Mouse (Mus musculus) frontal cortex, postnatal 25 days (tissue): ENCODE data around the gene Pcsk2.

Experiments used
- DNase-seq, 2 experiments: peaks; one replicate each; pipeline ENCODE4 v3.0.0; 2022; ENCODE audit warnings: low spot score in 2 of 2

Pcsk2 gene

GRCm38 (mm10) chr2:143732501-143732900 is 186.5 kb downstream of the Pcsk2 start:
- DNase-seq: no peak

- no peak for DNase-seq
Measured at GRCm38 (mm10) chr2:143735442-143735841, 189.5 kb downstream of the Pcsk2 start.

DNA sequence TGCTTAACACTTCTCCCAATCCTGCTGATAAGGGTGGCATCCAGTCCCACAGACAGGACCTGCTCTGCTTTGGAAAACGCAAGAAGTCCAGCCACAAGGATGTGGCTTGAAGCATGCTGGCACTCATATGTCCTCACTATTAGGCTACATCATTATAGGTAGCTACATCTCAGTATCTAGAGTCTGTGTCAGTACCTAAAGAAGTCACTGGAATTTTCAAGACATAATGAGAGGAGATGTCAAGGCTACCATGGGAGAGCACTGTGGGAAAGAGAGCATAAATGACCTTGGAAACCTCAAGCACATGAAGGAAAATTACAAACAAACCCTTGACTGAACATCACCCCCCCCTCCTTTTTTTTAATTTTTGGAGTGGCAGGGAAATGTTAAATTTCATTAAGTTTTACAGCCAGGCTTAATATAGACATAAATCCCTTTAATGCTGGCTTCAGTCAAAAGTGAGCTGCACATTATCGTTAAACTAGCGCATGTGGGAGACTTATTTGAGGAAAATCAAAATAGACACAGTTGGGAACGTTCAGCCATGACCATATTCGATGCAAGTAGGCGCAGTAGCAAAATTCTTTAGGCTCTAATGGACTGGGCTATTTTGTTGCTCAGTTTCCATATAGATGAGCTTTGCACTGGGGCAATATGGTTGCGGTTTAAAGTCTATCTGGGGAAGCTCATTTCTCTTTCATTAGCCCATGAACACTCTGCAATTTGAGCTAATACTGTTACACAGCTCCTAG is 193.7 kb downstream of the Pcsk2 start:
- no peak for DNase-seq

DNA sequence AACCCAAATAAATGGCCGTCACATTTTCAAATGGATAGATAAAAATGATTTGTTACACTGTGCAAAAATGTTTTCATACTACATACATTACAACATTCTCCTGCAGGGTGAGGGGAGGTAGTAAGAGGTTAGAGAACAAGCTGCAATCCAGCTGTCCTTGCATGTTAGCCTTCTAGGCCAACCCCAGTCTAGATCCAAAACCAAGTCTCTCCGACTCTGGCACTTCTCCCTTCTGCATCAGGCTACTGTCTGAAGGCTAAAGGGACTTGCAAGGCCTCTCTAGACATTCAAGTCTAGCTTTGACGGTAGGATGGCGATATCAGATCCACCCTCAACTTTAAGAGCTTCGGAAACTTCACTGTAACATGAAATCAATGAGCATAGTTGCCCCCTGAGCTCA is 196.5 kb downstream of the Pcsk2 start:
- DNase-seq: no peak

GRCm38 (mm10) chr2:143743081-143743480 is 197.1 kb downstream of the Pcsk2 start:
- DNase-seq: no peak

GRCm38 (mm10) chr2:143752051-143752788 is 206.3 kb downstream of the Pcsk2 start:
- no peak for DNase-seq

- DNase-seq: no peak
Measured at GRCm38 (mm10) chr2:143776448-143776847, 230.5 kb downstream of the Pcsk2 start.

GRCm38 (mm10) chr2:143780310-143780709 is 234.4 kb downstream of the Pcsk2 start:
- DNase-seq: no peak

- no peak for DNase-seq
Measured at GRCm38 (mm10) chr2:143789911-143790310, 244.0 kb downstream of the Pcsk2 start.

GRCm38 (mm10) chr2:143795858-143796257 is 249.9 kb downstream of the Pcsk2 start:
- no peak for DNase-seq

- DNase-seq: no peak
Measured at GRCm38 (mm10) chr2:143796335-143797013, 250.5 kb downstream of the Pcsk2 start.

DNA sequence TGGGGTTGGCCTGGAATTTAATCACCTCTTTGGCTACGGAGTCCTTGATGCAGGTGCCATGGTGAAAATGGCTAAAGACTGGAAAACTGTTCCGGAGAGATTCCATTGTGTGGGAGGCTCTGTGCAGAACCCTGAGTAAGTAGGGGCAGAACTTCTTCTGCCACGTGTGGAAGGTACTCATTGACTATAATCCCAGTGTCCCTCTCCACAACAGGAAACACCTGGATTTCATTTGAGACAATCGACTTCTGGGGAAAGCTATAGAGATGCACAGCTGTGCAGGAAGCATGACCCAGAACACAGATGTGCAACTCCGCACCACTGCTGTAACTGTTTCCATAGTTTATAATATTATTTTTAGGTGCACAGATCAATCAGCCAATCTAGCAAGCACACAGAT is 255.1 kb downstream of the Pcsk2 start:
- DNase-seq: no peak

GRCm38 (mm10) chr2:143806140-143806923 is 260.4 kb downstream of the Pcsk2 start:
- DNase-seq: no peak

GRCm38 (mm10) chr2:143806924-143807664 is 261.1 kb downstream of the Pcsk2 start:
- DNase-seq: no peak

DNA sequence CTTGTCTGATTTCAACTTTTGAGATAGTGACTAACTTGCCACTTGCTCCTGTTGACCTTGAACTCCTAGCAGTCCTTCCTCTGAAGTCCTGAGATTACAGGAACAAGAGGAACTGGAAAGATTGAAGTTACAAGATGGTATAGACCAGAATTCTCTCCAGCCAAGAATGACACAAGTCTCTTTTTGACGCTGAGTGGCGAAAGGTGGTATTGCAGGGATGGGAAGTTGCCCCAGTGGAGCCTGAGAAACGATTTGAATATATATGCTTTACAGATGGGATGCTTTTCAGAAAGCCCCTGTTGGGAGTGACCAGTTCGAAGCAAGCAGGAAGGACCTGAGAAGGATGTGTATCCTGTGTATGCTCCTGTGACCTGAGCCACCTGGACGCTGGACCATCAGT is 262.8 kb downstream of the Pcsk2 start:
- DNase-seq: no peak

DNA sequence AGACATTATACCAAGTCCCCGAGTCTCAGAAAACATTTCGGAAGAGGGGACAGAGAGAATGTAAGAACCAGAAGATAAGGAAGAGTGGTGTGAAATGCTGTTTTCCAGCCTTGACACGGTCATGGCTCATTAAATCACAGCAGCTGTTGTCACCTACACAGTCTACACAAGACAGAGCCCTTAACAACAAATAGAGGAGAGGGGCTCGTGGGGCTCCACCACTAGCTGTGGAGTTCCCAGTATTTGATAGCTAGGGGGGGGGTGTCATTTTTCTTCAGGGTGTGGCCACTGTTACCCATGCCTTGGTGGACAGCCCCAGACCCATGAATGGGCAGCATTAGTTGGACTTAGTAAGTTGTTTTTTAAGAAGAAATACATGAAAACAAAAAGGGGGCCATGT is 266.3 kb downstream of the Pcsk2 start:
- no peak for DNase-seq

GRCm38 (mm10) chr2:143813461-143813860 is 267.5 kb downstream of the Pcsk2 start:
- no peak for DNase-seq

DNA sequence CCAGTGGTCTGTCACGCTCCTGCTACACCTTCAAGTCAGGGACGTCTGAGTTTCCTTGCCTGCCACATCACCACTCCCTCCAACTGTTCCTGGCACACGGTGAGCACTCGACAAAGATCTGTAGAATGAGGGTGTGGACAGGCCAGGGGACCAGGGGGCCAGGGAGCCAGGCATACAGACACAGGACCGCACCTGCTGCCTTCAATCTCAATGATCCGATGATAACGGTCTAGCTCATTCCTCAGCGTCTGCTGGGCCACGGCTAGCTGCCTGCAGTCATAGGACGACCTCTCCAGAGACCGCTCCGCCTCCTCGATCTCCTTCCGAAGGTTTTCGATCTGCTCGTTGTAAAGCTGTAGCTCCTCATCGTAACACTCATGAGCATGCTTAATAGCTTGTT is 285.7 kb downstream of the Pcsk2 start:
- DNase-seq: no peak

DNA sequence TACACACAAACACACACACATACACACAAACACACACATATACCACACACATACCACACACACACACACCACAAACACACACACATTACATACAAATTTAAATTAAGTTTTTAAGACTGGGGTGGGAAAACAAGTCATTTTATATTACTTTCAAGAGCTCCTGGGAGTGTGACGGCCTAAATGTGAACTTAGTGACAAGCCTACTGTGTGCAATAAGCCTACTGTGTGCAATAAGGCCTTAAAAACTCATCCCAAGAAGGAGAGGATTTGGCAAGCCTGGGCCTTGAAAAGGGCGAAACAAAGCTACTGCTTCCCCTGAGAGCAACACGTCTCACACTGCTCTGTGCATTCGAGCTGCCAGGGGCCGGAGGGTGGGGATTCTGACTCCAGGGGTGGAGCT is 286.8 kb downstream of the Pcsk2 start:
- no peak for DNase-seq

GRCm38 (mm10) chr2:143834082-143834481 is 288.1 kb downstream of the Pcsk2 start:
- DNase-seq: no peak

DNA sequence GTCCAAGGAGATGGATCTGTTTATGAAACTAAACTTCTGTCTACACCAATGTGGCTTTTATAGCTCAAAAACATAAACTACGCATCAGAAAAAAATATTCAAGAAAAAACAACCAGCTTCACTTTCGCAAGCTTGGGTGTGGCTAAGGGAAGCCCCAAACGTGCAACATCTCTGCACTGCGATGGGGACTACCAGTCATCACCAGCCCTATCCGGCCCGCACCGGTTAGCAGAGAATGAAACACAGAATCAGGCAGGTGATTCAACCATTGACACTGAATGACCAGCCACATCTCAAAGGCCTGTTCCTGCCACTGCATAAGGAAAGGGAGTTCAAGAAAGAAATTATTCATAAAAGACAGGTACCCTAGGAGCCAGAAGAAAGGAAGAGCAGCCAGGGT is 289.9 kb downstream of the Pcsk2 start:
- DNase-seq: no peak
